ENCODE assay signal across 9 mouse cellular contexts in the genomic region with DNA sequence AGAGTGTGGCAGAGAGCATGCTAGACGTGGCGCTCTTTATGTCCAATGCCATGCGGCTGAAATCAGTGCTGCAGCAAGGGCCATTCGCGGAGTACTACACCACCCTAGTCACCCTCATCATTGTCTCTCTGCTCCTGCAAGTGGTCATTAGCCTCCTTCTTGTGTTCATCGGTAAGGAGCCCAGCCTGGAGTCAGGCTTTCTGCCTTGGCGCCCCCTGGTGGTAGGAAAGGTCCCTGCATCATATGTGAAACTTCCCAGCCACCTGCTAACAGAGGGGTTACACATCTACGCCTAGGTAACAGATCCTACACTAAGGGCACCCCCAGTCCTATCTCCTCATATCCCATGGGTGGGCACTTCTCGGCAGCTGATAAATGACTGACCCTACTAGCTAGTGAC.
DNase-seq lines count a peak whose midpoint lies in the region; ATAC-seq lines count a peak whose summit lies in the region.
"Had no signal": no experiment of that assay in that cellular context is flagged by ENCODE, and none has a peak within 500 bp of the region (broad histone marks: within the 10 kb centered on the region; RNA-seq: fewer than 3 reads in every experiment).

No protein-coding gene starts in this region.

- H3K27ac ChIP-seq in kidney, embryonic 16.5 days (ENCODE audit: low read length) = no peak overlapping the region
- no peak overlapping the region for H3K27ac ChIP-seq in forebrain, embryonic 14.5 days (ENCODE audit: low read depth, low read length)
- H3K27ac ChIP-seq in midbrain, embryonic 14.5 days (replicated peaks; ENCODE audit: low read depth, low read length) = no peak overlapping the region

- H3K4me1 ChIP-seq in kidney, embryonic 16.5 days (ENCODE audit: insufficient read depth, low read length) = peaks cover 10% of the 10 kb centered on the region
- H3K4me1 ChIP-seq in forebrain, embryonic 14.5 days (ENCODE audit: control insufficient read depth, insufficient read depth, low read length) = peaks cover 8% of the 10 kb centered on the region
- 0 out of 2 replicates have a peak, but pooled peaks cover 8% of the 10 kb centered on the region for H3K4me1 ChIP-seq in midbrain, embryonic 14.5 days (ENCODE audit: control insufficient read depth, insufficient read depth, low read length)

- H3K27me3 ChIP-seq in kidney, embryonic 16.5 days (ENCODE audit: insufficient read depth, low read length) = no peaks in the 10 kb centered on the region
- no peaks in the 10 kb centered on the region; the same call in 1 of the 2 replicates for H3K27me3 ChIP-seq in forebrain, embryonic 14.5 days (replicated peaks; ENCODE audit: control insufficient read depth, insufficient read depth, low read length)
- no peaks in the 10 kb centered on the region for H3K27me3 ChIP-seq in midbrain, embryonic 14.5 days (ENCODE audit: control insufficient read depth, insufficient read depth, low read length)
- H3K27me3 ChIP-seq in splenic B cell, adult 2 months (ENCODE audit: control insufficient read depth, insufficient read depth, low read length, poor library complexity, severe bottlenecking) = no peaks in the 10 kb centered on the region

- ATAC-seq in kidney, embryonic 16.5 days (ENCODE audit: low FRiP score, low TSS enrichment) = no peak; the same call in 1 of the 2 replicates
- ATAC-seq in forebrain, embryonic 14.5 days = peak; percentile 45; the same call in 1 of the 2 replicates
- no peak for ATAC-seq in midbrain, embryonic 14.5 days (ENCODE audit: low FRiP score, low TSS enrichment)

- peak; percentile 56 for DNase-seq in kidney, adult 11 months
- DNase-seq in c-Kit-positive CD71-positive TER-119-negative erythroid progenitor cells, embryonic 14.5 days (ENCODE audit: low read depth) = peak; percentile 58
- DNase-seq in forebrain, embryonic 14.5 days (ENCODE audit: low spot score) = peak; percentile 68
- DNase-seq in heart, postnatal 4 days = peak; percentile 86
- DNase-seq in left cerebral cortex, postnatal 36 days (ENCODE audit: low spot score in 2 of 2) = peak; percentile 45 to 56
- peak; percentile 82 for DNase-seq in midbrain, embryonic 14.5 days
- peak; percentile 86 for DNase-seq in splenic B cell, adult 2 months (ENCODE audit: low read depth, low spot score)

- intact Hi-C loops in left cerebral cortex, postnatal 36 days (cut with DNase I) = loop anchor here (5.0 kb wide), 1 partner anchor 711 kb away; no protein-coding TSS in a partner anchor

- no peak overlapping the region for H3K9ac ChIP-seq in kidney, embryonic 16.5 days (replicated peaks; ENCODE audit: low read length)
- H3K9ac ChIP-seq in forebrain, embryonic 14.5 days (ENCODE audit: low read length) = no peak overlapping the region
- H3K9ac ChIP-seq in midbrain, embryonic 14.5 days (replicated peaks; ENCODE audit: low read length) = no peak overlapping the region

- no peak overlapping the region for H3K4me3 ChIP-seq in kidney, embryonic 16.5 days (ENCODE audit: low read length)
- no peak overlapping the region for H3K4me3 ChIP-seq in forebrain, embryonic 14.5 days (ENCODE audit: low read depth, low read length)
- no peak overlapping the region for H3K4me3 ChIP-seq in midbrain, embryonic 14.5 days (replicated peaks; ENCODE audit: low read depth, low read length)
- H3K4me3 ChIP-seq: myocyte had no signal

- H3K36me3 ChIP-seq in kidney, embryonic 16.5 days (ENCODE audit: insufficient read depth, low read length) = no peaks in the 10 kb centered on the region
- no peaks in the 10 kb centered on the region for H3K36me3 ChIP-seq in forebrain, embryonic 14.5 days (ENCODE audit: control insufficient read depth, insufficient read depth, low read length)
- no peaks in the 10 kb centered on the region for H3K36me3 ChIP-seq in midbrain, embryonic 14.5 days (ENCODE audit: control insufficient read depth, insufficient read depth, low read length)
- H3K36me3 ChIP-seq in splenic B cell, adult 2 months (ENCODE audit: control insufficient read depth, insufficient read depth, low read length, poor library complexity, severe bottlenecking) = no peaks in the 10 kb centered on the region

- 33% methylated on average over 9 of the region's 9 CpGs for WGBS in kidney, embryonic 16.5 days
- WGBS in forebrain, embryonic 14.5 days = 30% methylated on average over 9 of the region's 9 CpGs
- 33% methylated on average over 9 of the region's 9 CpGs for WGBS in midbrain, embryonic 14.5 days

- H3K9me3 ChIP-seq in kidney, embryonic 16.5 days (ENCODE audit: low read length) = no peaks in the 10 kb centered on the region
- H3K9me3 ChIP-seq in forebrain, embryonic 14.5 days (replicated peaks; ENCODE audit: control insufficient read depth, low read length) = no peaks in the 10 kb centered on the region
- H3K9me3 ChIP-seq in midbrain, embryonic 14.5 days (ENCODE audit: control insufficient read depth, low read length) = no peaks in the 10 kb centered on the region

- no peak overlapping the region for H3K4me2 ChIP-seq in kidney, embryonic 16.5 days (replicated peaks; ENCODE audit: low read depth, low read length)
- no peak overlapping the region for H3K4me2 ChIP-seq in forebrain, embryonic 14.5 days (ENCODE audit: low read length)
- no peak overlapping the region for H3K4me2 ChIP-seq in midbrain, embryonic 14.5 days (ENCODE audit: low read length)
